Mouse (Mus musculus): ENCODE measurements around the gene Vmn2r20. TPM values are rescaled to one million over a fixed set of nuclear protein-coding genes. Genes with fewer than 3 reads are reported as not detected.
"Not testable (repeated sequence)": the region's sequence is repeated elsewhere in the genome, so short reads cannot be mapped to it uniquely, and the experiment has no call there.

Vmn2r20 gene
- total RNA-seq (2018; cell fraction: chromatin; rRNA removed): not detected
- total RNA-seq (2018; cell fraction: cytosol; rRNA removed): not detected
- total RNA-seq (2018; cell fraction: nucleus; rRNA removed): not detected
- polyA plus RNA-seq (2018): not detected in 3 replicates

- no CpG with 5 or more reads among the region's 4 CpGs for WGBS (ENCODE audit: missing documents)
Observed at GRCm38 (mm10) chr6:123418016-123418415, at the start of gene Vmn2r20. Gene Vmn2r20 (minus strand): TSS chr6:123418116.

GRCm38 (mm10) chr6:123424413-123424812 is 6.5 kb upstream of the Vmn2r20 start:
- not testable (repeated sequence) for H3K79me2 ChIP-seq (ENCODE audit: inconsistent target); H3K4me3 ChIP-seq (ENCODE audit: inconsistent target); H3K36me3 ChIP-seq (ENCODE audit: inconsistent target); H3K27ac ChIP-seq
- WGBS (ENCODE audit: missing documents): no CpG with 5 or more reads among the region's 1 CpGs

More at GRCm38 (mm10) chr6:123418016-123418415, at the start of gene Vmn2r20:
- not testable (repeated sequence) for H3K36me3 ChIP-seq (ENCODE audit: inconsistent target); H3K27ac ChIP-seq; H3K4me3 ChIP-seq (ENCODE audit: inconsistent target); H3K79me2 ChIP-seq (ENCODE audit: inconsistent target)

GRCm38 (mm10) chr6:123406918-123407665 is 10.8 kb downstream of the Vmn2r20 start:
- H3K27ac ChIP-seq: not testable (repeated sequence)
- no CpG with 5 or more reads among the region's 8 CpGs for WGBS (ENCODE audit: missing documents)

GRCm38 (mm10) chr6:123388824-123389223 is 29.1 kb downstream of the Vmn2r20 start:
- not testable (repeated sequence) for H3K79me2 ChIP-seq (ENCODE audit: inconsistent target); H3K36me3 ChIP-seq (ENCODE audit: inconsistent target); H3K27ac ChIP-seq; H3K4me3 ChIP-seq (ENCODE audit: inconsistent target)

More at GRCm38 (mm10) chr6:123406918-123407665, 10.8 kb downstream of the Vmn2r20 start:
- not testable (repeated sequence) for H3K36me3 ChIP-seq (ENCODE audit: inconsistent target); H3K79me2 ChIP-seq (ENCODE audit: inconsistent target); H3K4me3 ChIP-seq (ENCODE audit: inconsistent target)

GRCm38 (mm10) chr6:123346141-123346540 is 71.8 kb downstream of the Vmn2r20 start:
- H3K36me3 ChIP-seq (ENCODE audit: inconsistent target): no peaks in the 10 kb centered on the region
- H3K4me3 ChIP-seq (ENCODE audit: inconsistent target): no peak overlapping the region
- H3K27ac ChIP-seq: no peak overlapping the region
- H3K79me2 ChIP-seq (ENCODE audit: inconsistent target): no peaks in the 10 kb centered on the region
- WGBS (ENCODE audit: missing documents): 88% methylated on average over 1 of the region's 1 CpGs

- Histone ChIP-seq H3K27ac (no peak overlapping the region), H3K36me3 (ENCODE audit: inconsistent target) (no peaks in the 10 kb centered on the region), H3K79me2 (ENCODE audit: inconsistent target) (no peaks in the 10 kb centered on the region), H3K4me3 (ENCODE audit: inconsistent target) (no peak overlapping the region)
Observed at GRCm38 (mm10) chr6:123340093-123340492, 77.8 kb downstream of the Vmn2r20 start.

GRCm38 (mm10) chr6:123332503-123332902 is 85.4 kb downstream of the Vmn2r20 start:
- H3K4me3 ChIP-seq (ENCODE audit: inconsistent target): no peak overlapping the region

More at GRCm38 (mm10) chr6:123332503-123332902, 85.4 kb downstream of the Vmn2r20 start:
- no peak overlapping the region for H3K27ac ChIP-seq
- no peaks in the 10 kb centered on the region for H3K79me2 ChIP-seq (ENCODE audit: inconsistent target)
- WGBS (ENCODE audit: missing documents): 90% methylated on average over 2 of the region's 2 CpGs
- no peaks in the 10 kb centered on the region for H3K36me3 ChIP-seq (ENCODE audit: inconsistent target)

Other genes starting within 250 kb of the Vmn2r20 start
- gene Clec4b2, start 245.2 kb downstream of the Vmn2r20 start, polyA plus RNA-seq (2018): 0.22 to 0.53 TPM in 2 of 3 replicates, not detected in the other
- gene Clec4n, start 188.3 kb downstream of the Vmn2r20 start, polyA plus RNA-seq (2018): 241 to 528 TPM (median 280 TPM) in 3 replicates
- gene Clec4d, start 156.0 kb downstream of the Vmn2r20 start, polyA plus RNA-seq (2018): 522 to 1,042 TPM (median 881 TPM) in 3 replicates
- 12.6 to 34.8 TPM (median 12.7 TPM) in 3 replicates for gene Clec4e, start 128.2 kb downstream of the Vmn2r20 start, polyA plus RNA-seq (2018)
- gene Vmn2r19, start 109.8 kb downstream of the Vmn2r20 start, polyA plus RNA-seq (2018): not detected in 3 replicates
- gene Vmn2r21, start 115.3 kb upstream of the Vmn2r20 start, polyA plus RNA-seq (2018): not detected in 3 replicates
- not detected in 3 replicates for gene Vmn2r22, start 232.6 kb upstream of the Vmn2r20 start, polyA plus RNA-seq (2018)